Mouse (Mus musculus) G1E (cell line): Measurements from ENCODE around the gene Tmem132c. TPM values are rescaled to one million over a fixed set of nuclear protein-coding genes. Genes with fewer than 3 reads are reported as not detected.

ENCODE experiments used
- ATAC-seq: 2 replicates; pipeline ENCODE4 v1.8.0; 2016; ENCODE audit warnings: mild to moderate bottlenecking; ENCODE audit not compliant: insufficient number of reproducible peaks, poor library complexity, low FRiP score, severe bottlenecking; ENCODE audit errors: extremely low read depth
- DNase-seq: peaks from one replicate; pipeline ENCODE4 v3.0.0; 2012; ENCODE audit warnings: low spot score
- H3K27me3 ChIP-seq: 2 replicates; pipeline ENCODE4 v1.6.1; 2012; ENCODE audit warnings: mild to moderate bottlenecking, low read length, inconsistent platforms; ENCODE audit not compliant: insufficient read depth
- H3K36me3 ChIP-seq: replicated peaks from 2 replicates; pipeline ENCODE3; 2012; ENCODE audit warnings: mild to moderate bottlenecking, inconsistent platforms
- H3K4me1 ChIP-seq: 2 replicates; pipeline ENCODE4 v1.6.1; 2012; ENCODE audit warnings: low read depth, low read length, inconsistent platforms, mixed read lengths; ENCODE audit not compliant: insufficient read depth
- H3K4me3 ChIP-seq: 2 replicates; pipeline ENCODE4 v1.5.1; 2012; ENCODE audit warnings: low read depth, mild to moderate bottlenecking, inconsistent platforms, low read length, moderate library complexity, mixed read lengths
- H3K9me3 ChIP-seq: replicated peaks from 2 replicates; pipeline ENCODE4 v1.6.1; 2012; ENCODE audit warnings: inconsistent platforms
- CTCF ChIP-seq: IDR thresholded peaks from 2 replicates; pipeline ENCODE4 v1.5.1; 2012; ENCODE audit warnings: low read depth, low read length, inconsistent platforms, mixed read lengths
- GATA1 ChIP-seq: IDR thresholded peaks from 2 replicates; pipeline ENCODE4 v1.6.1; 2012; ENCODE audit warnings: borderline replicate concordance, low read length, inconsistent platforms, mixed read lengths
- GATA2 ChIP-seq: IDR thresholded peaks from 2 replicates; pipeline ENCODE4 v1.6.1; 2012; ENCODE audit warnings: low read depth, low read length, inconsistent platforms, borderline replicate concordance
- POLR2AphosphoS5 ChIP-seq: IDR thresholded peaks from 2 replicates; pipeline ENCODE4 v1.6.1; 2012; ENCODE audit warnings: low read depth, low read length, inconsistent platforms; ENCODE audit not compliant: insufficient replicate concordance
- TAL1 ChIP-seq: conservative IDR thresholded peaks from 2 replicates; pipeline ENCODE4 v1.6.1; 2012; ENCODE audit warnings: low read depth, low read length, inconsistent platforms, mixed read lengths
- polyA plus RNA-seq: library from polyadenylated mRNA; stranded (reverse); fragments of >175 nt; gene quantifications from 2 replicates; pipeline ENCODE4 v1.2.3, GENCODE M21; 2012
- total RNA-seq, 2 experiments: library from RNA; stranded (forward) in 1 of 2; stranded (reverse) in 1 of 2; fragments of 200-1000 nt in 1 of 2; fragments of >200 nt in 1 of 2; fragmentation: Nextera tagmentation in 1 of 2; gene quantifications; 2 replicates each; pipeline ENCODE4 v1.2.3; 2014 to 2017

Gene Tmem132c
- total and polyA plus RNA-seq, 3 experiments, result not detected

- Histone ChIP-seq H3K36me3 (no peaks in the 10 kb centered on the region), H3K9me3 (peaks cover 69% of the 10 kb centered on the region), H3K4me3 (no peak overlapping the region), H3K4me1 (no peaks in the 10 kb centered on the region), H3K27me3 (no peaks in the 10 kb centered on the region)
- DNase-seq (no peak), ATAC-seq (no peak)
- TF ChIP-seq GATA2, result no peak
These were observed 136.9 kb downstream of the Tmem132c start for GRCm38 (mm10) chr5:127378521-127378920.

GRCm38 (mm10) chr5:127379351-127379750 is 137.7 kb downstream of the Tmem132c start:
- H3K36me3 ChIP-seq, result no peaks in the 10 kb centered on the region
- no peak for TF ChIP-seq POLR2AphosphoS5
- TF ChIP-seq TAL1, result no peak
- TF ChIP-seq CTCF, result no peak
- TF ChIP-seq GATA2, result no peak
- TF ChIP-seq GATA1, result no peak
- H3K9me3 ChIP-seq, result peaks cover 60% of the 10 kb centered on the region
- H3K4me3 ChIP-seq, result no peak overlapping the region
- ATAC-seq (no peak), DNase-seq (no peak)
- H3K27me3 ChIP-seq, result no peaks in the 10 kb centered on the region
- no peaks in the 10 kb centered on the region for H3K4me1 ChIP-seq

- no peak for TF ChIP-seq GATA2
- TF ChIP-seq GATA1, result no peak
- no peak for TF ChIP-seq TAL1
- no peak for TF ChIP-seq POLR2AphosphoS5
- TF ChIP-seq CTCF, result no peak
- H3K9me3 ChIP-seq, result peaks cover 48% of the 10 kb centered on the region
- no peaks in the 10 kb centered on the region for H3K27me3 ChIP-seq
- no peak for ATAC-seq
- no peak for DNase-seq
- no peaks in the 10 kb centered on the region for H3K4me1 ChIP-seq
- no peaks in the 10 kb centered on the region for H3K36me3 ChIP-seq
- H3K4me3 ChIP-seq, result no peak overlapping the region
These were observed 139.6 kb downstream of the Tmem132c start for GRCm38 (mm10) chr5:127381216-127381615.

- no peak for DNase-seq
- no peak for TF ChIP-seq POLR2AphosphoS5
- no peak for TF ChIP-seq TAL1
- Histone ChIP-seq H3K4me1 (no peaks in the 10 kb centered on the region), H3K9me3 (peaks cover 51% of the 10 kb centered on the region), H3K27me3 (no peaks in the 10 kb centered on the region), H3K4me3 (no peak overlapping the region), H3K36me3 (no peaks in the 10 kb centered on the region)
- ATAC-seq, result no peak
These were observed 141.0 kb downstream of the Tmem132c start for GRCm38 (mm10) chr5:127382571-127382970.

GRCm38 (mm10) chr5:127391187-127391586 is 149.6 kb downstream of the Tmem132c start:
- no peaks in the 10 kb centered on the region for H3K27me3 ChIP-seq
- DNase-seq (no peak), ATAC-seq (no peak)
- H3K36me3 ChIP-seq, result no peaks in the 10 kb centered on the region
- no peak overlapping the region for H3K4me3 ChIP-seq
- peaks cover 54% of the 10 kb centered on the region for H3K9me3 ChIP-seq
- no peak for TF ChIP-seq GATA1
- no peak for TF ChIP-seq POLR2AphosphoS5
- TF ChIP-seq CTCF, result no peak
- TF ChIP-seq TAL1, result no peak
- TF ChIP-seq GATA2, result no peak
- no peaks in the 10 kb centered on the region for H3K4me1 ChIP-seq

DNA sequence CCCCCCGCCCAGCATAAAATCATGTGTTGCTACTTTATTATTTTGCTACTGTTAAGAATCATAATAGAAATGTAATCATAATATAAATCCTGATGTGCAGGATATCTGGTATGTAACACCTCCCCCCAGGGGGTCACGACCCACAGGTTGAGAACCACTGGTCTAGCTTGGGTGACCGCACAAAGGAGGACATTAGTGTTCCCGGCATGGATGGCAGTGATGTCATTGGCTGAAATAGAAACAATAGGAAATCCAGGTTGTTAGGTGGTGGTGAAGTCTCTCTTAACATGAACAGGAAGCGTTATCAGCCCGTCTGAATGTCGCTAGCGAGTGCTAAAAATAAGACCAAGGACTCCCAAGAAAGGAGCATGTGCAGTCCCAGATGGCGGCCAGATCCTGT is 155.3 kb downstream of the Tmem132c start:
- DNase-seq, result no peak
- H3K36me3 ChIP-seq, result no peaks in the 10 kb centered on the region
- H3K9me3 ChIP-seq, result peaks cover 70% of the 10 kb centered on the region
- H3K4me3 ChIP-seq, result no peak overlapping the region
- no peaks in the 10 kb centered on the region for H3K4me1 ChIP-seq
- TF ChIP-seq TAL1, result no peak
- no peak for TF ChIP-seq GATA2
- no peak for TF ChIP-seq GATA1
- TF ChIP-seq CTCF, result no peak
- TF ChIP-seq POLR2AphosphoS5, result no peak
- no peak for ATAC-seq
- no peaks in the 10 kb centered on the region for H3K27me3 ChIP-seq

DNA sequence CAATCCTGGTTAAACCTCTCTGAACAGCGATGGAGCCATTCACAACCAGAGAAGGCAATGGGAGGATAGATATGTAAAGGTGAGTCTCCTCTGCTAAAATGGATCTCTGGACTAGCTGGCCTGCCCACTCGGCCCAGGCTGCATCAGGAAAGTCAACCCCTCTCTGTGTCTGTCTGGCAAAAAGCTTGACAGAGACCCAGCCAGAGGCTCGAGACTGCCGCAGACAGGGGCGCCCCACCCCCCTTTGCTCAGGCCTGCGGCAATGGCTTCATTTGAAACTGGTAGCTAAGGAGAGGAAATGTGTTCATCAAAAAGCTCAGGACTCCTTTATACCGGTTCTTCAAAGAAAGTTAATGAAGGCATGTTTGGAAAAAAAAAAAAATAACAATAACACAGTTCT is 156.4 kb downstream of the Tmem132c start:
- peaks cover 69% of the 10 kb centered on the region for H3K9me3 ChIP-seq

More for the DNA sequence above, 156.4 kb downstream of the Tmem132c start:
- ATAC-seq (no peak), DNase-seq (no peak)
- H3K4me1 ChIP-seq, result no peaks in the 10 kb centered on the region
- no peaks in the 10 kb centered on the region for H3K36me3 ChIP-seq
- H3K4me3 ChIP-seq, result no peak overlapping the region
- no peak for TF ChIP-seq TAL1
- no peaks in the 10 kb centered on the region for H3K27me3 ChIP-seq
